Mouse (Mus musculus) large intestine, adult 2 months (tissue): ENCODE measurements at regions not wholly inside any gene's neighbourhood (a gene's known extent, or its start where the extent isn't known, plus 50 kb on each side); places are given as distances from the start of the nearest gene placed in this dataset.

Experiments
- DNase-seq: peaks from one replicate; pipeline ENCODE4 v3.0.0-alpha.2; 2012; ENCODE audit warnings: low read depth, low spot score
- WGBS: fragments of 180-500 bp; shearing (Covaris S2); methylation state at CpG from one replicate; pipeline ENCODE4 v1.1.7; 2018; 5-methylcytosine and 5-hydroxymethylcytosine counted together

GRCm38 (mm10) chr5:27963765-27964164, 107.4 kb upstream of the Insig1 start:
- WGBS, result 89% methylated on average over 1 of the region's 1 CpGs
- DNase-seq, result no peak

GRCm38 (mm10) chr5:27995186-27995585, 76.0 kb upstream of the Insig1 start:
- WGBS, result 2% methylated on average over 2 of the region's 2 CpGs
- no peak for DNase-seq

GRCm38 (mm10) chr5:27997751-27998150, 73.4 kb upstream of the Insig1 start:
- no peak for DNase-seq

GRCm38 (mm10) chr5:28002922-28003321, 68.2 kb upstream of the Insig1 start:
- 91% methylated on average over 1 of the region's 1 CpGs for WGBS
- no peak for DNase-seq

More at GRCm38 (mm10) chr5:27997751-27998150, 73.4 kb upstream of the Insig1 start:
- WGBS, result 44% methylated on average over 8 of the region's 8 CpGs

GRCm38 (mm10) chr5:28003756-28004486, 67.2 kb upstream of the Insig1 start:
- WGBS, result 41% methylated on average over 6 of the region's 6 CpGs
- no peak for DNase-seq

GRCm38 (mm10) chr5:28004487-28004827, 66.7 kb upstream of the Insig1 start:
- no peak for DNase-seq

GRCm38 (mm10) chr5:28009386-28009785, 61.8 kb upstream of the Insig1 start:
- DNase-seq, result no peak
- 84% methylated on average over 4 of the region's 4 CpGs for WGBS

GRCm38 (mm10) chr5:28009871-28010270, 61.3 kb upstream of the Insig1 start:
- 32% methylated on average over 2 of the region's 2 CpGs for WGBS
- DNase-seq, result peak; percentile 48

- WGBS, result 57% methylated on average over 3 of the region's 3 CpGs
- no peak for DNase-seq
Observed at GRCm38 (mm10) chr5:28010529-28010928, 60.6 kb upstream of the Insig1 start.

GRCm38 (mm10) chr5:28012496-28012895, 58.7 kb upstream of the Insig1 start:
- 89% methylated on average over 2 of the region's 2 CpGs for WGBS
- DNase-seq, result no peak

- WGBS, result 33% methylated on average over 6 of the region's 6 CpGs
Observed at GRCm38 (mm10) chr5:28013619-28014273, 57.4 kb upstream of the Insig1 start.

GRCm38 (mm10) chr5:28019864-28020263, 51.3 kb upstream of the Insig1 start:
- 45% methylated on average over 3 of the region's 3 CpGs for WGBS
- DNase-seq, result no peak

More at GRCm38 (mm10) chr5:28013619-28014273, 57.4 kb upstream of the Insig1 start:
- DNase-seq, result no peak
